Mouse (Mus musculus) heart, adult 2 months (tissue): Measurements from ENCODE around the gene Gm42417. TPM values are rescaled to one million over a fixed set of nuclear protein-coding genes. Genes with fewer than 3 reads are reported as not detected.
A peak's percentile ranks its signal among the peaks of the same experiment; 100 is the strongest.

Experiments
- DNase-seq, 2 experiments: peaks; one replicate each; pipeline ENCODE4 v3.0.0; 2021
- H3K27ac ChIP-seq: fragments of 200-600 bp; 2 replicates; pipeline ENCODE4 v1.8.1; 2022
- H3K27me3 ChIP-seq: fragments of 200-500 bp; 2 replicates; pipeline ENCODE4 v1.6.1; 2012; ENCODE audit warnings: mild to moderate bottlenecking, low read length, inconsistent platforms, mixed read lengths; ENCODE audit not compliant: control insufficient read depth, insufficient read depth
- H3K36me3 ChIP-seq: fragments of 200-500 bp; 2 replicates; pipeline ENCODE4 v1.6.1; 2012; ENCODE audit warnings: low read length, inconsistent platforms; ENCODE audit not compliant: control insufficient read depth, insufficient read depth
- H3K4me1 ChIP-seq: fragments of 200-500 bp; 2 replicates; pipeline ENCODE4 v1.6.1; 2011; ENCODE audit warnings: low read length; ENCODE audit not compliant: control insufficient read depth, insufficient read depth
- H3K4me3 ChIP-seq: fragments of 200-600 bp; 2 replicates; pipeline ENCODE4 v1.8.1; 2022
- H3K79me2 ChIP-seq: fragments of 200-500 bp; replicated peaks from 2 replicates; pipeline ENCODE4 v1.6.1; 2012; ENCODE audit warnings: mild to moderate bottlenecking, inconsistent platforms, low read length, moderate library complexity, mixed read lengths; ENCODE audit not compliant: control insufficient read depth, insufficient read depth
- H3K9ac ChIP-seq: fragments of 200-500 bp; 2 replicates; pipeline ENCODE4 v1.6.1; 2012; ENCODE audit warnings: low read depth, mild to moderate bottlenecking, control low read depth, inconsistent platforms, low read length, mixed read lengths
- CTCF ChIP-seq: fragments of 200-600 bp; IDR thresholded peaks from 2 replicates; pipeline ENCODE4 v1.8.1; 2022; ENCODE audit warnings: antibody characterized with exemption, mild to moderate bottlenecking, moderate library complexity
- EP300 ChIP-seq: fragments of 200-500 bp; IDR thresholded peaks from 2 replicates; pipeline ENCODE4 v1.6.1; 2011; ENCODE audit warnings: low read depth, low read length, control low read depth; ENCODE audit not compliant: insufficient read depth
- POLR2A ChIP-seq: fragments of 200-500 bp; IDR thresholded peaks from 2 replicates; pipeline ENCODE4 v1.6.1; 2011; ENCODE audit warnings: mild to moderate bottlenecking, low read depth, low read length, control low read depth; ENCODE audit not compliant: insufficient read depth
- WGBS: fragments of 180-500 bp; shearing (Covaris S2); methylation state at CpG from one replicate; pipeline ENCODE4 v1.1.7; 2018; 5-methylcytosine and 5-hydroxymethylcytosine counted together
- intact Hi-C: fragments of 180-260 bp; cut with DNase I; formaldehyde crosslinking; loops from one replicate; pipeline ENCODE4 v1.15.1; 2025
- polyA plus RNA-seq: library from polyadenylated mRNA; depleted of rRNA; stranded (reverse); fragments of >200 nt; gene quantifications from 2 replicates; pipeline ENCODE4 v1.2.3, GENCODE M21; 2012
- total RNA-seq, 2 experiments: library from RNA; stranded (reverse); gene quantifications; 2 replicates each; pipeline ENCODE4 v1.2.3; 2021

The Gm42417 gene
- total and polyA plus RNA-seq, 3 experiments, result 148 to 172 TPM; not detected in 1

GRCm38 (mm10) chr1:36545845-36546600 is 6.8 kb upstream of the Gm42417 start:
- no peaks in the 10 kb centered on the region for H3K27me3 ChIP-seq
- H3K36me3 ChIP-seq, result no peaks in the 10 kb centered on the region
- DNase-seq, result peak in 1 of 2 experiments; percentile 42
- no peaks in the 10 kb centered on the region for H3K79me2 ChIP-seq
- peak; percentile 50 for TF ChIP-seq CTCF
- TF ChIP-seq POLR2A, result no peak
- no peak for TF ChIP-seq EP300
- intact Hi-C loops, result no loop called here
- H3K27ac ChIP-seq, result no peak overlapping the region; the same call in 1 of the 2 replicates
- peak overlapping the region; percentile 9; the same call in 1 of the 2 replicates for H3K9ac ChIP-seq
- peaks cover 3% of the 10 kb centered on the region for H3K4me1 ChIP-seq
- H3K4me3 ChIP-seq, result peak overlapping the region; percentile 76
- 64% methylated on average over 19 of the region's 19 CpGs for WGBS

- no peaks in the 10 kb centered on the region for H3K36me3 ChIP-seq
- 68% methylated on average over 2 of the region's 2 CpGs for WGBS
- H3K79me2 ChIP-seq, result no peaks in the 10 kb centered on the region
- no peak overlapping the region for H3K27ac ChIP-seq
- TF ChIP-seq POLR2A (no peak), EP300 (no peak)
- intact Hi-C loops, result no loop called here
- H3K4me3 ChIP-seq, result no peak overlapping the region
- H3K4me1 ChIP-seq, result peaks cover 3% of the 10 kb centered on the region
- no peak for DNase-seq
- H3K9ac ChIP-seq, result no peak overlapping the region
- no peaks in the 10 kb centered on the region for H3K27me3 ChIP-seq
These were observed 6.2 kb upstream of the Gm42417 start for GRCm38 (mm10) chr1:36545382-36545781.

- peaks cover 3% of the 10 kb centered on the region for H3K4me1 ChIP-seq
- DNase-seq, result no peak
- WGBS, result 92% methylated on average over 9 of the region's 9 CpGs
- H3K9ac ChIP-seq, result no peak overlapping the region
- no peaks in the 10 kb centered on the region for H3K36me3 ChIP-seq
- no peak overlapping the region for H3K27ac ChIP-seq
- intact Hi-C loops, result no loop called here
- TF ChIP-seq POLR2A (no peak), CTCF (no peak), EP300 (no peak)
- H3K4me3 ChIP-seq, result no peak overlapping the region
- no peaks in the 10 kb centered on the region for H3K27me3 ChIP-seq
- no peaks in the 10 kb centered on the region for H3K79me2 ChIP-seq
These were observed 3.7 kb upstream of the Gm42417 start for GRCm38 (mm10) chr1:36542925-36543324.

GRCm38 (mm10) chr1:36541844-36542243 is 2.6 kb upstream of the Gm42417 start:
- H3K79me2 ChIP-seq, result no peaks in the 10 kb centered on the region
- no peak for TF ChIP-seq CTCF
- TF ChIP-seq EP300, result no peak
- no peak for TF ChIP-seq POLR2A
- 94% methylated on average over 16 of the region's 16 CpGs for WGBS
- no peak overlapping the region for H3K9ac ChIP-seq
- no peak overlapping the region for H3K27ac ChIP-seq
- intact Hi-C loops, result no loop called here
- no peak overlapping the region for H3K4me3 ChIP-seq
- no peak for DNase-seq
- H3K27me3 ChIP-seq, result no peaks in the 10 kb centered on the region
- no peaks in the 10 kb centered on the region for H3K4me1 ChIP-seq
- H3K36me3 ChIP-seq, result no peaks in the 10 kb centered on the region

GRCm38 (mm10) chr1:36540807-36541206 is 1.6 kb upstream of the Gm42417 start:
- no peaks in the 10 kb centered on the region for H3K36me3 ChIP-seq
- H3K79me2 ChIP-seq, result no peaks in the 10 kb centered on the region
- no peaks in the 10 kb centered on the region for H3K27me3 ChIP-seq
- no peak for DNase-seq
- no peak overlapping the region for H3K27ac ChIP-seq
- intact Hi-C loops, result no loop called here
- TF ChIP-seq CTCF, result no peak
- TF ChIP-seq POLR2A, result no peak
- TF ChIP-seq EP300, result no peak
- WGBS, result 94% methylated on average over 12 of the region's 12 CpGs
- H3K4me3 ChIP-seq, result no peak overlapping the region
- H3K9ac ChIP-seq, result no peak overlapping the region
- peaks cover 2% of the 10 kb centered on the region; the same call in 1 of the 2 replicates for H3K4me1 ChIP-seq

- 94% methylated on average over 11 of the region's 11 CpGs for WGBS
- Histone ChIP-seq H3K4me1 (peaks cover 3% of the 10 kb centered on the region; the same call in 1 of the 2 replicates), H3K27ac (peak overlapping the region; percentile 68), H3K79me2 (no peaks in the 10 kb centered on the region), H3K4me3 (no peak overlapping the region), H3K27me3 (no peaks in the 10 kb centered on the region), H3K9ac (no peak overlapping the region), H3K36me3 (no peaks in the 10 kb centered on the region)
- TF ChIP-seq EP300 (no peak), CTCF (no peak), POLR2A (no peak)
- DNase-seq, result no peak
- intact Hi-C loops, result no loop called here
These were observed 903 bp upstream of the Gm42417 start for GRCm38 (mm10) chr1:36540132-36540531.
